Mouse (Mus musculus) bone marrow, adult 2 months (tissue): ENCODE measurements at regions not wholly inside any gene's neighbourhood (a gene's known extent, or its start where the extent isn't known, plus 50 kb on each side); places are given as distances from the start of the nearest gene placed in this dataset.

Experiments
- CTCF ChIP-seq: fragments of 200-500 bp; IDR thresholded peaks from 2 replicates; pipeline ENCODE4 v1.5.1; 2011; ENCODE audit warnings: low read length, control low read depth; ENCODE audit not compliant: control insufficient read depth, insufficient read depth
- POLR2A ChIP-seq: fragments of 200-500 bp; IDR thresholded peaks from 2 replicates; pipeline ENCODE4 v1.6.1; 2011; ENCODE audit warnings: low read depth, mild to moderate bottlenecking, control low read depth, low read length, borderline replicate concordance; ENCODE audit not compliant: control insufficient read depth

- TF ChIP-seq CTCF (no peak), POLR2A (no peak)
Measured at GRCm38 (mm10) chr12:25526639-25527038, 429.7 kb upstream of the Id2 start.
